Comparison of ENCODE assay signal across 13 mouse cellular contexts in the genomic region with DNA sequence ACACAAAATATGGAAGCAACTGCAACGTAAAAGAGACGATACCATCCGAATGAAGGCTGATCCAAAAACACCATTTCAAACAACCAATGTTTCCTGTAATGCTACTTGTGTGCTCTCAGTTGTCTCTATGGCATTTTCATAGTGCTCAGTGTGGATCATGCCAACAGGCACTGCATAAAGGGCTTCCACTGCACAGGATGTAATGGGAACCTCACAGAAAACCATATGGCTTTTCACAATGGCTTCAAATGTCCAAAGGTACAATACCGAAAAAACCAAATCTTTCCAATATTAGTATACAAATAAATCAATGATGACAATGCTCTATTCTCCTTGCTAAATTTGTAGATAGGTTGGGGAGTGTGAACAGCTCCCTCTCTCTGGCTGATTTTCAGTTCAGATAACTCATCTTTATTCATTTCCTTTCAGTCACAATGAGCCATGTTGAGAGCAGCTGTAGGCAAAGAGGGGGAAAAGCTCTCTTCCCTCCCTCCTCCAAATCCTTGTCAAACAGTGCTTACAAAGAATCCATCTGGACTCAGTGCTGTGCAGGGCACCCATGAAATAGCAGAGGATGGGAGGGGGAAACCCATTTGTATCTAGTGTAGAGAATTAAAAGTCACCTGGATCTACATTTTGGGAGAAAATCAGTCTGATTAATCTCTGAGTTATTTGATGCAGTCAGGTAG.
DNase-seq lines count a peak whose midpoint lies in the region; ATAC-seq and TF ChIP-seq lines count a peak whose summit lies in the region.
"Had no signal": no experiment of that assay in that cellular context is flagged by ENCODE, and none has a peak within 500 bp of the region (broad histone marks: within the 10 kb centered on the region; RNA-seq: fewer than 3 reads in every experiment).

No protein-coding gene starts in this region.

- H3K4me1 ChIP-seq in kidney, postnatal 0 days (replicated peaks; ENCODE audit: insufficient read depth, low read length): 0 out of 2 replicates have a peak, but pooled peaks cover 5% of the 10 kb centered on the region
- peaks cover 17% of the 10 kb centered on the region for H3K4me1 ChIP-seq in hindbrain, embryonic 12.5 days
- peaks cover 13% of the 10 kb centered on the region; the same call in 1 of the 2 replicates for H3K4me1 ChIP-seq in midbrain, embryonic 14.5 days (ENCODE audit: control insufficient read depth, insufficient read depth, low read length)
- no peaks in the 10 kb centered on the region for H3K4me1 ChIP-seq in heart, embryonic 12.5 days (replicated peaks)
- H3K4me1 ChIP-seq: liver, embryonic 12.5 days had no signal

- H3K4me2 ChIP-seq in kidney, postnatal 0 days (ENCODE audit: low read length): no peak overlapping the region
- H3K4me2 ChIP-seq in hindbrain, embryonic 12.5 days (replicated peaks): no peak overlapping the region
- H3K4me2 ChIP-seq in midbrain, embryonic 14.5 days (ENCODE audit: low read length): no peak overlapping the region
- H3K4me2 ChIP-seq in heart, embryonic 12.5 days: no peak overlapping the region
- H3K4me2 ChIP-seq: liver, embryonic 12.5 days had no signal

- TF ChIP-seq CTCF in kidney, postnatal 0 days (IDR thresholded peaks at IDR 0.05; ENCODE audit: low read depth): no peak

- no peak for ATAC-seq in kidney, postnatal 0 days (replicated peaks; ENCODE audit: low FRiP score, low read depth)
- peak; percentile 93 for ATAC-seq in hindbrain, embryonic 12.5 days (ENCODE audit: low FRiP score)
- peak; percentile 81 for ATAC-seq in midbrain, embryonic 14.5 days (ENCODE audit: low FRiP score, low TSS enrichment)
- no peak for ATAC-seq in erythroblast, adult 5-6 weeks (replicated peaks; ENCODE audit: low FRiP score, poor library complexity, severe bottlenecking)
- ATAC-seq in heart, embryonic 12.5 days (ENCODE audit: insufficient number of reproducible peaks, low FRiP score): no peak
- ATAC-seq: CD4-positive, CD25-positive, alpha-beta regulatory T cell, adult 4 months; liver, embryonic 12.5 days; Patski had no signal

- no peaks in the 10 kb centered on the region for H3K36me3 ChIP-seq in kidney, postnatal 0 days (ENCODE audit: insufficient read depth, low read length)
- H3K36me3 ChIP-seq in hindbrain, embryonic 12.5 days: no peaks in the 10 kb centered on the region
- no peaks in the 10 kb centered on the region for H3K36me3 ChIP-seq in midbrain, embryonic 14.5 days (ENCODE audit: control insufficient read depth, insufficient read depth, low read length)
- H3K36me3 ChIP-seq in heart, embryonic 12.5 days: no peaks in the 10 kb centered on the region
- H3K36me3 ChIP-seq: liver, embryonic 12.5 days had no signal

- intact Hi-C loops in left cerebral cortex, postnatal 4 days (cut with DNase I): no loop called here

- H3K9ac ChIP-seq in kidney, postnatal 0 days (ENCODE audit: low read depth, low read length): no peak overlapping the region
- no peak overlapping the region for H3K9ac ChIP-seq in hindbrain, embryonic 12.5 days
- H3K9ac ChIP-seq in midbrain, embryonic 14.5 days (replicated peaks; ENCODE audit: low read length): no peak overlapping the region
- no peak overlapping the region for H3K9ac ChIP-seq in heart, embryonic 12.5 days
- H3K9ac ChIP-seq: liver, embryonic 12.5 days had no signal

- 85% methylated on average over 4 of the region's 4 CpGs for WGBS in kidney, postnatal 0 days
- WGBS in hindbrain, embryonic 12.5 days: 86% methylated on average over 4 of the region's 4 CpGs
- WGBS in midbrain, embryonic 14.5 days: 82% methylated on average over 4 of the region's 4 CpGs
- 88% methylated on average over 4 of the region's 4 CpGs for WGBS in heart, embryonic 12.5 days

- H3K27me3 ChIP-seq in kidney, postnatal 0 days (ENCODE audit: insufficient read depth, low read length): no peaks in the 10 kb centered on the region
- H3K27me3 ChIP-seq in hindbrain, embryonic 12.5 days: peaks cover 9% of the 10 kb centered on the region; the same call in 1 of the 2 replicates
- no peaks in the 10 kb centered on the region for H3K27me3 ChIP-seq in midbrain, embryonic 14.5 days (ENCODE audit: control insufficient read depth, insufficient read depth, low read length)
- H3K27me3 ChIP-seq in heart, embryonic 12.5 days (replicated peaks): no peaks in the 10 kb centered on the region
- H3K27me3 ChIP-seq: liver, embryonic 12.5 days; Patski had no signal

- H3K4me3 ChIP-seq in kidney, postnatal 0 days (replicated peaks; ENCODE audit: low read depth, low read length): no peak overlapping the region
- no peak overlapping the region for H3K4me3 ChIP-seq in hindbrain, embryonic 12.5 days
- no peak overlapping the region for H3K4me3 ChIP-seq in midbrain, embryonic 14.5 days (replicated peaks; ENCODE audit: low read depth, low read length)
- no peak overlapping the region for H3K4me3 ChIP-seq in heart, embryonic 12.5 days
- H3K4me3 ChIP-seq: liver, embryonic 12.5 days had no signal

- no peaks in the 10 kb centered on the region for H3K9me3 ChIP-seq in kidney, postnatal 0 days (replicated peaks; ENCODE audit: low read length)
- no peaks in the 10 kb centered on the region for H3K9me3 ChIP-seq in hindbrain, embryonic 12.5 days (replicated peaks)
- no peaks in the 10 kb centered on the region for H3K9me3 ChIP-seq in midbrain, embryonic 14.5 days (ENCODE audit: control insufficient read depth, low read length)
- no peaks in the 10 kb centered on the region for H3K9me3 ChIP-seq in heart, embryonic 12.5 days (replicated peaks)
- H3K9me3 ChIP-seq: liver, embryonic 12.5 days had no signal

- peak overlapping the region; percentile 47 for H3K27ac ChIP-seq in kidney, postnatal 0 days
- no peak overlapping the region for H3K27ac ChIP-seq in hindbrain, embryonic 12.5 days
- H3K27ac ChIP-seq in midbrain, embryonic 14.5 days (replicated peaks; ENCODE audit: low read depth, low read length): peak overlapping the region; percentile 27
- H3K27ac ChIP-seq in heart, embryonic 12.5 days (ENCODE audit: poor library complexity, severe bottlenecking): no peak overlapping the region
- H3K27ac ChIP-seq: liver, embryonic 12.5 days had no signal

- DNase-seq in kidney, postnatal 0 days (ENCODE audit: low spot score): peak; percentile 75
- DNase-seq in kidney, postnatal 36 days: no peak
- peak; percentile 66 for DNase-seq in brain, embryonic 18.5 days (ENCODE audit: low read depth, low spot score)
- DNase-seq in midbrain, embryonic 14.5 days: peak; percentile 55
- no peak for DNase-seq in left cerebral cortex, postnatal 4 days
- DNase-seq: adrenal gland, adult 2 months; heart, postnatal 14 days had no signal

Comparison
In these comparisons a context has a peak if more than half of its experiments do, and no peak if none do; other contexts are left out.
1. DNase-seq: peak in kidney, postnatal 0 days (single experiment), brain, embryonic 18.5 days (single experiment) and midbrain, embryonic 14.5 days (single experiment); none in kidney, postnatal 36 days (0 of 2) and left cerebral cortex, postnatal 4 days (single experiment).
2. ATAC-seq: peak in hindbrain, embryonic 12.5 days (single experiment) and midbrain, embryonic 14.5 days (single experiment); none in kidney, postnatal 0 days (single experiment), erythroblast, adult 5-6 weeks (single experiment) and heart, embryonic 12.5 days (single experiment).
3. H3K27ac ChIP-seq: peak in kidney, postnatal 0 days (single experiment) and midbrain, embryonic 14.5 days (single experiment); none in hindbrain, embryonic 12.5 days (single experiment) and heart, embryonic 12.5 days (single experiment).